Mouse (Mus musculus) thymus, adult 2 months (tissue): ENCODE results near the gene Pde5a.

Experiments
- CTCF ChIP-seq: fragments of 200-500 bp; IDR thresholded peaks from 2 replicates; pipeline ENCODE4 v1.5.1; 2012; ENCODE audit warnings: mild to moderate bottlenecking, control low read depth, low read length, moderate library complexity, borderline replicate concordance; ENCODE audit not compliant: control insufficient read depth, poor library complexity, insufficient read depth; ENCODE audit errors: extremely low read depth
- POLR2A ChIP-seq: fragments of 200-500 bp; IDR thresholded peaks from 2 replicates; pipeline ENCODE4 v1.6.1; 2012; ENCODE audit warnings: mild to moderate bottlenecking, low read length, control low read depth, moderate library complexity; ENCODE audit not compliant: control insufficient read depth, poor library complexity, insufficient read depth; ENCODE audit errors: extremely low read depth

- TF ChIP-seq CTCF, result no peak
- TF ChIP-seq POLR2A, result no peak
Observed at GRCm38 (mm10) chr3:122739460-122739859, 10.7 kb downstream of the Pde5a start.
